Mouse (Mus musculus) cerebellum, adult 2 months (tissue): Measurements from ENCODE around the gene Erc2. TPM values are rescaled to one million over a fixed set of nuclear protein-coding genes. Genes with fewer than 3 reads are reported as not detected.

ENCODE experiments used
- DNase-seq, 2 experiments: peaks; one replicate each; pipeline ENCODE4 v3.0.0; 2021
- H3K27ac ChIP-seq: fragments of 200-500 bp; 2 replicates; pipeline ENCODE4 v1.5.1; 2012; ENCODE audit warnings: low read length, control low read depth, inconsistent platforms; ENCODE audit not compliant: insufficient read depth
- H3K27me3 ChIP-seq: fragments of 200-500 bp; 2 replicates; pipeline ENCODE4 v1.6.1; 2012; ENCODE audit warnings: inconsistent platforms, mild to moderate bottlenecking, low read length, moderate library complexity; ENCODE audit not compliant: control insufficient read depth, insufficient read depth
- H3K4me1 ChIP-seq: fragments of 200-500 bp; 2 replicates; pipeline ENCODE4 v1.6.1; 2011; ENCODE audit warnings: low read length; ENCODE audit not compliant: control insufficient read depth, insufficient read depth
- H3K4me3 ChIP-seq: fragments of 200-500 bp; replicated peaks from 2 replicates; pipeline ENCODE3; 2011; ENCODE audit warnings: mild to moderate bottlenecking, low read depth, low read length, control low read depth; ENCODE audit not compliant: insufficient read depth
- CTCF ChIP-seq: fragments of 200-500 bp; IDR thresholded peaks from 2 replicates; pipeline ENCODE4 v1.5.1; 2011; ENCODE audit warnings: low read depth, mild to moderate bottlenecking, control low read depth, low read length, moderate library complexity, borderline replicate concordance; ENCODE audit not compliant: insufficient read depth
- POLR2A ChIP-seq: fragments of 200-500 bp; IDR thresholded peaks from 2 replicates; pipeline ENCODE4 v1.6.1; 2011; ENCODE audit warnings: low read length, control low read depth, borderline replicate concordance; ENCODE audit not compliant: insufficient read depth
- WGBS: fragments of 180-500 bp; shearing (Covaris S2); methylation state at CpG from one replicate; pipeline ENCODE4 v1.1.7; 2018; 5-methylcytosine and 5-hydroxymethylcytosine counted together
- polyA plus RNA-seq: library from polyadenylated mRNA; depleted of rRNA; stranded (reverse); fragments of >200 nt; gene quantifications from 2 replicates; pipeline ENCODE4 v1.2.3, GENCODE M21; 2012

Gene Erc2
- polyA plus RNA-seq, 1 experiment, result 15.1 TPM

- no peak for DNase-seq
- Histone ChIP-seq H3K4me1 (no peaks in the 10 kb centered on the region), H3K27ac (no peak overlapping the region), H3K4me3 (no peak overlapping the region), H3K27me3 (no peaks in the 10 kb centered on the region)
- WGBS, result 82% methylated on average over 7 of the region's 7 CpGs
- TF ChIP-seq POLR2A (no peak), CTCF (no peak)
These were observed 652.6 kb downstream of the Erc2 start for GRCm38 (mm10) chr14:28274826-28275225.

GRCm38 (mm10) chr14:28278951-28279350 lies 656.7 kb downstream of the Erc2 start:
- no peaks in the 10 kb centered on the region for H3K4me1 ChIP-seq
- WGBS, result 74% methylated on average over 6 of the region's 6 CpGs
- no peaks in the 10 kb centered on the region for H3K27me3 ChIP-seq
- H3K4me3 ChIP-seq, result no peak overlapping the region
- H3K27ac ChIP-seq, result no peak overlapping the region
- TF ChIP-seq POLR2A, result no peak
- TF ChIP-seq CTCF, result no peak
- no peak for DNase-seq

GRCm38 (mm10) chr14:28280376-28280775 lies 658.1 kb downstream of the Erc2 start:
- H3K27me3 ChIP-seq, result no peaks in the 10 kb centered on the region
- no peak overlapping the region for H3K4me3 ChIP-seq
- H3K4me1 ChIP-seq, result no peaks in the 10 kb centered on the region
- no peak for TF ChIP-seq CTCF
- no peak overlapping the region for H3K27ac ChIP-seq
- WGBS, result 86% methylated on average over 1 of the region's 1 CpGs
- DNase-seq, result no peak

GRCm38 (mm10) chr14:28283319-28284095 lies 661.3 kb downstream of the Erc2 start:
- DNase-seq, result no peak
- TF ChIP-seq POLR2A (no peak), CTCF (no peak)
- Histone ChIP-seq H3K27me3 (no peaks in the 10 kb centered on the region), H3K27ac (no peak overlapping the region), H3K4me3 (no peak overlapping the region), H3K4me1 (no peaks in the 10 kb centered on the region)
- 93% methylated on average over 1 of the region's 1 CpGs for WGBS

- no peak for TF ChIP-seq POLR2A
- no peak for TF ChIP-seq CTCF
- H3K27ac ChIP-seq, result no peak overlapping the region
- DNase-seq, result no peak
- no peaks in the 10 kb centered on the region for H3K27me3 ChIP-seq
- no peak overlapping the region for H3K4me3 ChIP-seq
- H3K4me1 ChIP-seq, result no peaks in the 10 kb centered on the region
These were observed 664.3 kb downstream of the Erc2 start for GRCm38 (mm10) chr14:28286511-28286910.

GRCm38 (mm10) chr14:28288196-28288595 lies 666.0 kb downstream of the Erc2 start:
- Histone ChIP-seq H3K4me3 (no peak overlapping the region), H3K27me3 (no peaks in the 10 kb centered on the region), H3K4me1 (no peaks in the 10 kb centered on the region), H3K27ac (no peak overlapping the region)
- no peak for DNase-seq
- TF ChIP-seq POLR2A (no peak), CTCF (no peak)
- 93% methylated on average over 2 of the region's 2 CpGs for WGBS

GRCm38 (mm10) chr14:28288926-28289325 lies 666.7 kb downstream of the Erc2 start:
- 77% methylated on average over 2 of the region's 2 CpGs for WGBS
- no peak overlapping the region for H3K27ac ChIP-seq
- TF ChIP-seq CTCF (no peak), POLR2A (no peak)
- H3K4me3 ChIP-seq, result no peak overlapping the region
- no peaks in the 10 kb centered on the region for H3K4me1 ChIP-seq
- no peak for DNase-seq
- no peaks in the 10 kb centered on the region for H3K27me3 ChIP-seq

GRCm38 (mm10) chr14:28293921-28294320 lies 671.7 kb downstream of the Erc2 start:
- 46% methylated on average over 5 of the region's 5 CpGs for WGBS
- DNase-seq, result no peak
- H3K4me1 ChIP-seq, result no peaks in the 10 kb centered on the region
- no peak overlapping the region for H3K4me3 ChIP-seq
- TF ChIP-seq CTCF (no peak), POLR2A (no peak)
- H3K27me3 ChIP-seq, result no peaks in the 10 kb centered on the region
- no peak overlapping the region for H3K27ac ChIP-seq
